Mouse (Mus musculus) heart, adult 2 months (tissue): ENCODE data around the gene Itm2c.

Experiments
- CTCF ChIP-seq: fragments of 200-600 bp; IDR thresholded peaks from 2 replicates; pipeline ENCODE4 v1.8.1; 2022; ENCODE audit warnings: antibody characterized with exemption, mild to moderate bottlenecking, moderate library complexity
- EP300 ChIP-seq: fragments of 200-500 bp; IDR thresholded peaks from 2 replicates; pipeline ENCODE4 v1.6.1; 2011; ENCODE audit warnings: low read depth, low read length, control low read depth; ENCODE audit not compliant: insufficient read depth
- POLR2A ChIP-seq: fragments of 200-500 bp; IDR thresholded peaks from 2 replicates; pipeline ENCODE4 v1.6.1; 2011; ENCODE audit warnings: mild to moderate bottlenecking, low read depth, low read length, control low read depth; ENCODE audit not compliant: insufficient read depth

DNA sequence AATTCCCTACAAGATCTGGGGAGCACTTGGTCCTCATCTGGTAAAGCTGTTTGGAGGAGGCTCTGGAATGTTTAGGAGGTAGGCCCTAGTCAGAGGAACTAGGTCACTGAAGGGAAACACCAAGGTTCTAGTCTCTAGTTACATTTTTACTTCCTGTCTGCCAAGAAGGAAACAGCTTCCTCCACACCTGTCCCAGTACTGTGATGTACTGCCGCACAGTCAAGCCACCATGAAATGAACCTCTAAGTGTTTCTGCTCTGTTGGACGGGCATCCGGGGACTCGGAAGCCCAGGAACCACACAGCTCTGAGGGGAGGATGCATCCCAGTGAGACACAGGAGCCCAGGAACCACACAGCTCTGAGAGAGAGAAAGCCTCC, 34.6 kb downstream of the Itm2c start:
- TF ChIP-seq CTCF (no peak), POLR2A (no peak), EP300 (no peak)
